ENCODE assay signal across 8 mouse cellular contexts in the genomic region with DNA sequence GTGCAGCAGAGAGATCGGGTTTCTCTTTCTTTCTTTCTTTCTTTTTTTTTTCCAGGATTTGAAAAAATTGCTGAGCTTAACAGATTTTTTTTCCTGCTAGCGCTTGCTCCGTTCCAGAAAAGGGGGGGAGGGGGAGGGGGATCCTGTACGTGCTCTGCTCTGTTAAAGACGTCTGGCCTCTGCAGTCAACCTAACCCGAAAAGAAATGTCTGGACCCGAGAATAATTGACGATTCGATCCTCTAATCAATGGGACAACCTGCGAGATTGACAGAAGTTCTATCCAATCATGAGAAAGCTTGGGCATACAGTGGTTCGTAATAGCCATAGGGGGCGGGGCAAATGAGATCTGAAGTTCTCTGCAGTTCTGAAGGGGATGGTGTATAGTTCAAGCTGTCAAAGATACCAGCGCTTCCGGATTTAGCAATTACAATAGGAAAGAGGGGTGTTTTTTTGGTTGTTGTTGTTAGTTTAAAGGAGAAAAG. TPM values are rescaled to one million over a fixed set of nuclear protein-coding genes. Genes with fewer than 3 reads are reported as not detected.
DNase-seq lines count a peak whose midpoint lies in the region; ATAC-seq and TF ChIP-seq lines count a peak whose summit lies in the region.

No protein-coding gene starts in this region.

- no peaks in the 10 kb centered on the region for H3K9me3 ChIP-seq in lung, embryonic 15.5 days

- TF ChIP-seq CTCF in olfactory bulb, adult 2 months (IDR thresholded peaks at IDR 0.05; ENCODE audit: insufficient read depth, low read depth, low read length) = no peak

- TF ChIP-seq POLR2A in olfactory bulb, adult 2 months (IDR thresholded peaks at IDR 0.05; ENCODE audit: insufficient read depth, low read depth, low read length) = no peak

- peak overlapping the region; percentile 40 for H3K9ac ChIP-seq in lung, embryonic 15.5 days

- 0% methylated on average over 14 of the region's 14 CpGs for WGBS in lung, embryonic 15.5 days
- WGBS in olfactory bulb, adult 2 months = under 1% methylated on average over 14 of the region's 14 CpGs

- H3K4me2 ChIP-seq in lung, embryonic 15.5 days = peak overlapping the region; percentile 69

- peak; percentile 50 to 60 for ATAC-seq in hematopoietic stem cell, adult 5-6 weeks (replicated peaks in 1 of 2; ENCODE audit: insufficient read depth in 1 of 2, low FRiP score in 2 of 2, low TSS enrichment in 1 of 2, low read depth in 1 of 2, poor library complexity in 2 of 2, severe bottlenecking in 2 of 2)
- ATAC-seq in lung, embryonic 15.5 days (ENCODE audit: borderline replicate concordance, extremely low read depth, low FRiP score, low TSS enrichment) = peak; percentile 68

- H3K36me3 ChIP-seq in lung, embryonic 15.5 days = no peaks in the 10 kb centered on the region

- no peaks in the 10 kb centered on the region for H3K27me3 ChIP-seq in lung, embryonic 15.5 days

- peaks cover 26% of the 10 kb centered on the region for H3K4me1 ChIP-seq in lung, embryonic 15.5 days
- H3K4me1 ChIP-seq in olfactory bulb, adult 2 months (ENCODE audit: control insufficient read depth, insufficient read depth, low read length) = 0 out of 2 replicates have a peak, but pooled peaks cover 2% of the 10 kb centered on the region

- peak overlapping the region; percentile 45 for H3K4me3 ChIP-seq in lung, embryonic 15.5 days
- peak overlapping the region; percentile 32 for H3K4me3 ChIP-seq in olfactory bulb, adult 2 months (ENCODE audit: insufficient read depth, low read depth, low read length)

- peak; percentile 100 for DNase-seq in NIH3T3 (ENCODE audit: low read depth)
- peak; percentile 99 for DNase-seq in cerebellum, adult 9-10 months
- DNase-seq in forelimb bud, embryonic 11.5 days (ENCODE audit: low read depth, low spot score) = peak; percentile 99
- DNase-seq in layer of hippocampus, adult 8-10 months (ENCODE audit: low spot score in 2 of 2) = peak; percentile 91 to 95
- peak; percentile 62 to 86 for DNase-seq in thymus, adult 18-20 months

- peak overlapping the region; percentile 96 for H3K27ac ChIP-seq in lung, embryonic 15.5 days
- no peak overlapping the region for H3K27ac ChIP-seq in olfactory bulb, adult 2 months (ENCODE audit: insufficient read depth, low read depth, low read length)

RNA-seq across cellular contexts. Expression of gene Nfia, which starts 0.6 kb away (rescaled TPM):
- 16.8 and 16.9 TPM in 2 replicates for total RNA-seq in hematopoietic stem cell, adult 5-6 weeks (2017)
- 100 to 1,000 TPM in 1 of 4 experiments, 10 to 100 TPM in 3; 94.9 to 110 (median 97.8) TPM for total RNA-seq in layer of hippocampus, adult 8-10 months (2022)
- 44.8 and 50.2 TPM in 2 replicates for polyA plus RNA-seq in lung, embryonic 15.5 days (2015; fragmentation: Nextera tagmentation; extraction: Ambion mirVana)
- polyA plus RNA-seq in olfactory bulb, adult 2 months (2012; ENCODE audit: insufficient read depth, insufficient read length, low replicate concordance, missing spikeins) = not detected in 2 replicates

RNA-seq across cellular contexts. Expression of gene E130114P18Rik, which starts 4.7 kb away (rescaled TPM):
- total RNA-seq in hematopoietic stem cell, adult 5-6 weeks (2017) = not detected in 2 replicates
- 1 to 10 TPM; 6.7 to 9.3 (median 7.9) TPM for total RNA-seq in layer of hippocampus, adult 8-10 months (2022)
- polyA plus RNA-seq in lung, embryonic 15.5 days (2015; fragmentation: Nextera tagmentation; extraction: Ambion mirVana) = 0.44 and 0.99 TPM in 2 replicates
- polyA plus RNA-seq in olfactory bulb, adult 2 months (2012; ENCODE audit: insufficient read depth, insufficient read length, low replicate concordance, missing spikeins) = not detected in 2 replicates
